Mouse (Mus musculus) erythroblast, embryonic 14.5 days (primary cell): ENCODE measurements around the gene Asap3.

Experiments used
- GATA1 ChIP-seq: IDR thresholded peaks from 2 replicates; pipeline ENCODE4 v1.6.1; 2012; ENCODE audit warnings: low read length, inconsistent platforms, mixed read lengths
- TAL1 ChIP-seq: IDR thresholded peaks from 3 replicates; pipeline ENCODE4 v1.6.1; 2012; ENCODE audit warnings: low read length, inconsistent platforms, mixed read lengths

GRCm38 (mm10) chr4:136179998-136180397 is 26.2 kb upstream of the Asap3 start:
- TF ChIP-seq GATA1 = no peak
- TF ChIP-seq TAL1 = no peak
